Mouse (Mus musculus) B cell, adult 62 days (primary cell): Measurements from ENCODE around the gene Ccdc66. TPM values are rescaled to one million over a fixed set of nuclear protein-coding genes. Genes with fewer than 3 reads are reported as not detected.

ENCODE experiments used
- total RNA-seq: library from RNA; stranded (reverse); gene quantifications from 4 replicates; pipeline ENCODE4 v1.2.4, GENCODE M21; 2023

Gene Ccdc66
- 14.3 to 17.6 TPM (median 14.7 TPM) in 4 replicates for total RNA-seq

DNA sequence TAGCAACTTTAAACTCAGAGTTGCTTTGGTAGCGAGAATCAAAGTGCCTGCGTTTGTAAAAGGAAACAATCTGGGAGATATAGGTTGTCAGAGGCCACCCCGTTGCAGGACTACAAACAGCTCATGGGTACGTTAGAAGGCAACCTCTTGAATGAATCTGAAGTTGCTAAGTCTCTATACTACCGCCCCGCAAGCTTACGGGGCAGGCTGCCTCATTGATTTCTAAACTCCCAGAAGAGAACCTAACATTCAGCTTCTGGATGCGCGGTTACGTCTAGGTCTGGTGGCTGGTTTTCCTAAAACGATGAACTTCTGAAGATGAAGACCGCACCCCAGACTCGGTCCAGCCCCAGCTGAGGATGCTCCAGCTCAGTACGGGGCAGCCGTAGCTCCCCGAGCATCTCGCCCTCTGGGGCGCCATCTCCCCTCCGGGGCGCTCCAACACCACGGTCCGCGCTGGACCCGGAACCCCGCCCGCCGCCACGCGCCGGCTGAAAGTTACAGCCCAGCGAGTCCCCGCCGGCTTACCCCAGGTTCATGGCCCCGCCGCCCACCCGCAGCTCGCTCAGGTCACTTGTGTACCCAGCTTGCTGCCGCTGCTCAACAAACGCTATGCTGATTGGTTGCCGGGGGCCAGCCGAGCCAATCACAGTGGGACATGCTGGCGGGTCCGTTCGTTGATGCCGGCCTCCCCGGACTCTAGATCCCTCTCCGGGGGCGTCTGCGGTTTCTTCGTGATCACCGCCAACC lies at the start of gene Ccdc66:
Gene Ccdc66 (minus strand): TSS at position 567 of the 750 bp plus-strand sequence.

Other genes with a start within 250 kb of the Ccdc66 start
- 44.4 to 50.6 TPM (median 48.5 TPM) in 4 replicates for gene Fam208a, start 79.6 kb downstream of the Ccdc66 start, total RNA-seq
- gene Erc2, start 114.0 kb upstream of the Ccdc66 start, total RNA-seq = not detected in 4 replicates